Mouse (Mus musculus) heart, postnatal 0 days (tissue): ENCODE data around the gene Bcl11b.

Experiments
- CTCF ChIP-seq: IDR thresholded peaks from 2 replicates; pipeline ENCODE4 v1.5.1; 2016; ENCODE audit warnings: antibody characterized with exemption, control low read depth, low read depth
- EP300 ChIP-seq: IDR thresholded peaks from 2 replicates; pipeline ENCODE4 v1.6.1; 2016; ENCODE audit warnings: antibody characterized with exemption, low read depth

DNA sequence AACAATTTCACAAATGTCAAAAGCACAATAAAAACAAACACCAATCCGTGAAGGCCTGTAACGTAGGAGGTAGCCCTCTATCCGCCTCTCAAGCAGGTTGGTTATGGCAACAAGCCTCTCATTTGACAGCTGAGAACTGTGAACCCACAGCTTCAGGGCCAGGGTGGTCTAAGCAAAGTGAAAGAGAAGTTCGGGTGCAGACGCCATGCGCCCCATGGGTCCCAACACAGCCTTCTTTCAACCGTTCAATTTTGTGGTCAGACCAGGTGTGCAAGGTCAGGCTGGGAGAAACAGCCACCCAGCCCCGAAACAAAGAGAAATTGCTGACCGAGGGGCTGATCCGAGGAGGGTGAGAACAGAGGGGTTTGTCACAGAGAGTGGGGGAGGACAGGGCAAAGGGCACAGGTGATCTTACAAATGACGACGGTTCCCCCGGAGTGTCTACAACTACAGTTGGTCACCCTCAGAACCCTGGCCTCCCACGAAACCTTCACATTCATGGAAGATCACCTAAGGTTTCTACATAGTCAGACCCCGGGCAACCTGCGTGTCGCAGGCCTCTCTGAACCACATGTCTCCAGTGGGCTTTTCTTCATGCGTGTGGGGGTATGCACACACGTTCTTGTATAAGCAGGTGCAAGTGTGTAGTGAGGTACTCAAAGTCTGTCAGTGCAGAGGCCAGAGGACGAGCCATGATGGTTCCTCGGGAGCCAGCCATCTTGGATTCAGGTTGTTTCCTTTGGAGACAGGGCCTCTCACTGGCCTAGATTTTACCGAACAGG, 77.1 kb downstream of the Bcl11b start:
- TF ChIP-seq CTCF (no peak), EP300 (no peak)
